Mouse (Mus musculus) lung, postnatal 0 days (tissue): ENCODE data around the gene Nckap5.

ENCODE experiments used
- CTCF ChIP-seq: IDR thresholded peaks from 2 replicates; pipeline ENCODE4 v1.5.1; 2016; ENCODE audit warnings: antibody characterized with exemption, mild to moderate bottlenecking
- EP300 ChIP-seq: IDR thresholded peaks from 2 replicates; pipeline ENCODE4 v1.6.1; 2016; ENCODE audit warnings: antibody characterized with exemption, mild to moderate bottlenecking, control low read depth

- TF ChIP-seq CTCF (no peak), EP300 (no peak)
These were observed 171.9 kb downstream of the Nckap5 start for GRCm38 (mm10) chr1:126658731-126659130.
